Mouse (Mus musculus): Measurements from ENCODE around the gene Gna11. TPM values are rescaled to one million over a fixed set of nuclear protein-coding genes. Genes with fewer than 3 reads are reported as not detected.
A peak's percentile ranks its signal among the peaks of the same experiment; 100 is the strongest.

The Gna11 gene
- polyA plus RNA-seq, 1 experiment from 2014 or later = 91.5 TPM

DNA sequence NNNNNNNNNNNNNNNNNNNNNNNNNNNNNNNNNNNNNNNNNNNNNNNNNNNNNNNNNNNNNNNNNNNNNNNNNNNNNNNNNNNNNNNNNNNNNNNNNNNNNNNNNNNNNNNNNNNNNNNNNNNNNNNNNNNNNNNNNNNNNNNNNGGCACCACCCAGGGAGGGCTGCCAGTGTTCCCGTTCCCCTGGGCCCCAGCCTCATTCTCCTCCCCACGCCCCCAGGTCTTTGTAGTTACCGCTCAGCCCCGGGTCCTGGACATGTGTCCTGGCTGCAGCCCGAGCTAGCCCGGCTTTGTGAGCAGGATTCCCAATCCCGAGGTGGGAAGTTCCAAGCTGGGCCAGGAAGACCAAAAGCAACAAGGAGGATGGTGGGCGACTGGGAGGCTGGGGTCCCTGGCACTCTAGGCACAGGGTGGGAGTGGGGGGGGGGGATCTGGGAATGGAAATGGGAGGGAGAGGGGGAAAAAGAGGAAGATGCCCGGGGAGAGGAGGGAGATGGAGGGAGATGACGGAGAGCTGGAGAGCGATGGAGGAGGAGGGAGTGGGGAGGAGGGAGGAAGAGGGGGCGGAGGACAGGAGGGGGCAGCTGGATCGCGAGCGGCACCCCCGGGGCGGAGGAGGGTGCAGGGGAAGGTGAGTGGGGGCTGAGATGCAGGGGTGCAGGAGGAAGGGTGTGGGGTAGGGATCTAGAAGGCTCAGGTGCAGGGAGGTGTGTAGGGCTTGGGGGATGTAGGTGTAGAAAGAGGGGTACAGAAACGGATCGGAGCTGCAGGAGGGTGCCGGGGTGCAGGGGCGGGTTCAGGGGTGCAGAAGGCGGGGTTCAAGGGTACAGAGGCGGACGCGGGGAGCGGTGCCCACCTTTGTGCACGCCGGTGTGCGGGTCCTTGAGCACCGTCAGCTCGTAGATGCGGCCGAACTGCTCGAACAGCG lies 63.1 kb downstream of the Gna11 start:
- Histone ChIP-seq H3K4me1 (peaks cover 16% of the 10 kb centered on the region), H3K9me3 (replicated peaks) (no peaks in the 10 kb centered on the region), H3K4me3 (peak overlapping the region; percentile 51), H3K27me3 (ENCODE audit: low read depth, poor library complexity, severe bottlenecking) (peaks cover 59% of the 10 kb centered on the region), H3K27ac (peak overlapping the region; percentile 25; the same call in 1 of the 2 replicates), H3K36me3 (peaks cover 13% of the 10 kb centered on the region)
- WGBS = 5% methylated on average over 31 of the region's 35 CpGs
- DNase-seq (ENCODE audit: low spot score) = no peak

Small RNA genes within 50 kb of the gene (microRNA-seq; reads per million reads assigned to microRNA genes)
- not detected for gene Gm25595

Other genes starting within 250 kb of the Gna11 start
- 62.5 and 67.7 TPM in 2 replicates for gene Cactin, start 224.1 kb downstream of the Gna11 start, polyA plus RNA-seq (2016; fragmentation: Nextera tagmentation; extraction: Ambion mirVana)
- gene Tbxa2r, start 216.5 kb downstream of the Gna11 start, polyA plus RNA-seq (2016; fragmentation: Nextera tagmentation; extraction: Ambion mirVana) = 3.2 and 3.6 TPM in 2 replicates
- 0.09 TPM in 1 of 2 replicates, not detected in the other for gene Gipc3, start 201.9 kb downstream of the Gna11 start, polyA plus RNA-seq (2016; fragmentation: Nextera tagmentation; extraction: Ambion mirVana)
- 99.6 and 114 TPM in 2 replicates for gene Hmg20b, start 194.7 kb downstream of the Gna11 start, polyA plus RNA-seq (2016; fragmentation: Nextera tagmentation; extraction: Ambion mirVana)
- 7.6 and 8.8 TPM in 2 replicates for gene Mfsd12, start 187.7 kb downstream of the Gna11 start, polyA plus RNA-seq (2016; fragmentation: Nextera tagmentation; extraction: Ambion mirVana)
- 0.24 and 0.38 TPM in 2 replicates for gene 4930404N11Rik, start 179.4 kb downstream of the Gna11 start, polyA plus RNA-seq (2016; fragmentation: Nextera tagmentation; extraction: Ambion mirVana)
- gene Fzr1, start 166.7 kb downstream of the Gna11 start, polyA plus RNA-seq (2016; fragmentation: Nextera tagmentation; extraction: Ambion mirVana) = 134 and 148 TPM in 2 replicates
- gene Dohh, start 160.8 kb downstream of the Gna11 start, polyA plus RNA-seq (2016; fragmentation: Nextera tagmentation; extraction: Ambion mirVana) = 101 and 115 TPM in 2 replicates
- gene Gm48551, start 160.7 kb downstream of the Gna11 start, polyA plus RNA-seq (2016; fragmentation: Nextera tagmentation; extraction: Ambion mirVana) = 3.8 and 4.2 TPM in 2 replicates
- gene Gm48552, start 156.2 kb downstream of the Gna11 start, polyA plus RNA-seq (2016; fragmentation: Nextera tagmentation; extraction: Ambion mirVana) = 1.4 and 1.5 TPM in 2 replicates
- gene Smim24, start 152.1 kb downstream of the Gna11 start, polyA plus RNA-seq (2016; fragmentation: Nextera tagmentation; extraction: Ambion mirVana) = 1.9 and 2.9 TPM in 2 replicates
- 9.3 and 19.8 TPM in 2 replicates for gene Nfic, start 89.6 kb downstream of the Gna11 start, polyA plus RNA-seq (2016; fragmentation: Nextera tagmentation; extraction: Ambion mirVana)
- gene Celf5, start 62.5 kb downstream of the Gna11 start, polyA plus RNA-seq (2016; fragmentation: Nextera tagmentation; extraction: Ambion mirVana) = 0.24 and 0.48 TPM in 2 replicates
- 100 and 102 TPM in 2 replicates for gene Ncln, start 48.8 kb downstream of the Gna11 start, polyA plus RNA-seq (2016; fragmentation: Nextera tagmentation; extraction: Ambion mirVana)
- gene S1pr4, start 45.1 kb downstream of the Gna11 start, polyA plus RNA-seq (2016; fragmentation: Nextera tagmentation; extraction: Ambion mirVana) = 0.34 and 0.39 TPM in 2 replicates
- gene Gna15, start 21.0 kb downstream of the Gna11 start, polyA plus RNA-seq (2016; fragmentation: Nextera tagmentation; extraction: Ambion mirVana) = 0.80 and 2.0 TPM in 2 replicates
- 337 and 432 TPM in 2 replicates for gene Aes, start 14.3 kb upstream of the Gna11 start, polyA plus RNA-seq (2016; fragmentation: Nextera tagmentation; extraction: Ambion mirVana)
- 17.1 and 28.2 TPM in 2 replicates for gene Tle2, start 29.4 kb upstream of the Gna11 start, polyA plus RNA-seq (2016; fragmentation: Nextera tagmentation; extraction: Ambion mirVana)
- gene Tle6, start 55.9 kb upstream of the Gna11 start, polyA plus RNA-seq (2016; fragmentation: Nextera tagmentation; extraction: Ambion mirVana) = 12.6 and 15.5 TPM in 2 replicates
- 1.4 TPM in 2 replicates for gene BC025920, start 61.1 kb upstream of the Gna11 start, polyA plus RNA-seq (2016; fragmentation: Nextera tagmentation; extraction: Ambion mirVana)
- 53.3 and 58.5 TPM in 2 replicates for gene Sirt6, start 82.6 kb upstream of the Gna11 start, polyA plus RNA-seq (2016; fragmentation: Nextera tagmentation; extraction: Ambion mirVana)
- gene Ankrd24, start 83.3 kb upstream of the Gna11 start, polyA plus RNA-seq (2016; fragmentation: Nextera tagmentation; extraction: Ambion mirVana) = 8.0 and 8.6 TPM in 2 replicates
- 4.2 and 5.1 TPM in 2 replicates for gene Gm10778, start 103.9 kb upstream of the Gna11 start, polyA plus RNA-seq (2016; fragmentation: Nextera tagmentation; extraction: Ambion mirVana)
- 11.7 and 14.2 TPM in 2 replicates for gene Zfp433, start 159.6 kb upstream of the Gna11 start, polyA plus RNA-seq (2016; fragmentation: Nextera tagmentation; extraction: Ambion mirVana)
- 10.1 and 12.5 TPM in 2 replicates for gene Gm3055, start 226.0 kb upstream of the Gna11 start, polyA plus RNA-seq (2016; fragmentation: Nextera tagmentation; extraction: Ambion mirVana)